Mouse (Mus musculus): ENCODE measurements at regions not wholly inside any gene's neighbourhood (a gene's known extent, or its start where the extent isn't known, plus 50 kb on each side); places are given as distances from the start of the nearest gene placed in this dataset.
"Not testable (repeated sequence)": the region's sequence is repeated elsewhere in the genome, so short reads cannot be mapped to it uniquely, and the experiment has no call there.

GRCm38 (mm10) chr14:53474170-53474569 is 779.7 kb downstream of the Dad1 start:
- in situ Hi-C loops (cut with MboI, MseI) = not testable (repeated sequence)

- in situ Hi-C loops (cut with MboI, MseI) = not testable (repeated sequence)
Measured at GRCm38 (mm10) chr14:53460790-53461189, 793.1 kb downstream of the Dad1 start.

- in situ Hi-C loops (cut with MboI, MseI) = no loop called here
Measured at GRCm38 (mm10) chr14:53454001-53454400, 799.9 kb downstream of the Dad1 start.

- in situ Hi-C loops (cut with MboI, MseI) = loop anchor here (5.0 kb wide), 1 partner anchor 697 kb away; no protein-coding TSS in a partner anchor
Measured at GRCm38 (mm10) chr14:53439643-53440042, 814.3 kb downstream of the Dad1 start.

GRCm38 (mm10) chr14:53430130-53430529 is 823.8 kb downstream of the Dad1 start:
- in situ Hi-C loops (cut with MboI, MseI) = not testable (repeated sequence)

- in situ Hi-C loops (cut with MboI, MseI) = loop anchor here (10.0 kb wide), 1 partner anchor 714 kb away; no protein-coding TSS in a partner anchor
Measured at GRCm38 (mm10) chr14:53428447-53428846, 825.5 kb downstream of the Dad1 start.

- in situ Hi-C loops (cut with MboI, MseI) = loop anchor here (10.0 kb wide), 1 partner anchor 713 kb away; no protein-coding TSS in a partner anchor
Measured at GRCm38 (mm10) chr14:53427636-53428035, 826.3 kb downstream of the Dad1 start.

GRCm38 (mm10) chr14:53416955-53417354 is 836.9 kb downstream of the Dad1 start:
- in situ Hi-C loops (cut with MboI, MseI) = not testable (repeated sequence)

- in situ Hi-C loops (cut with MboI, MseI) = not testable (repeated sequence)
Measured at GRCm38 (mm10) chr14:53407500-53408227, 846.2 kb downstream of the Dad1 start.

GRCm38 (mm10) chr14:53390307-53390706 is 863.6 kb downstream of the Dad1 start:
- in situ Hi-C loops (cut with MboI, MseI) = not testable (repeated sequence)

- in situ Hi-C loops (cut with MboI, MseI) = not testable (repeated sequence)
Measured at GRCm38 (mm10) chr14:53374591-53374990, 879.0 kb upstream of the Olfr1507 start.

GRCm38 (mm10) chr14:53373777-53374468 is 878.4 kb upstream of the Olfr1507 start:
- in situ Hi-C loops (cut with MboI, MseI) = not testable (repeated sequence)

GRCm38 (mm10) chr14:53369776-53370175 is 874.2 kb upstream of the Olfr1507 start:
- in situ Hi-C loops (cut with MboI, MseI) = no loop called here

- in situ Hi-C loops (cut with MboI, MseI) = not testable (repeated sequence)
Measured at GRCm38 (mm10) chr14:53367420-53367819, 871.9 kb upstream of the Olfr1507 start.

- in situ Hi-C loops (cut with MboI, MseI) = not testable (repeated sequence)
Measured at GRCm38 (mm10) chr14:53363995-53364394, 868.4 kb upstream of the Olfr1507 start.

- in situ Hi-C loops (cut with MboI, MseI) = not testable (repeated sequence)
Measured at GRCm38 (mm10) chr14:53362054-53362453, 866.5 kb upstream of the Olfr1507 start.

GRCm38 (mm10) chr14:53357498-53357897 is 861.9 kb upstream of the Olfr1507 start:
- in situ Hi-C loops (cut with MboI, MseI) = loop anchor here (10.0 kb wide), 1 partner anchor 313 kb away; no protein-coding TSS in a partner anchor

GRCm38 (mm10) chr14:53356783-53357182 is 861.2 kb upstream of the Olfr1507 start:
- in situ Hi-C loops (cut with MboI, MseI) = loop anchor here (10.0 kb wide), 1 partner anchor 312 kb away; no protein-coding TSS in a partner anchor

GRCm38 (mm10) chr14:53351457-53351856 is 855.9 kb upstream of the Olfr1507 start:
- in situ Hi-C loops (cut with MboI, MseI) = loop anchor here (10.0 kb wide), 1 partner anchor 307 kb away; no protein-coding TSS in a partner anchor

GRCm38 (mm10) chr14:53350780-53351179 is 855.2 kb upstream of the Olfr1507 start:
- in situ Hi-C loops (cut with MboI, MseI) = loop anchor here (10.0 kb wide), 1 partner anchor 306 kb away; no protein-coding TSS in a partner anchor

- in situ Hi-C loops (cut with MboI, MseI) = loop anchor here (10.0 to 25.0 kb wide), 2 partner anchors 324 to 388 kb away; no protein-coding TSS in a partner anchor
Measured at GRCm38 (mm10) chr14:53349111-53349510, 853.6 kb upstream of the Olfr1507 start.

GRCm38 (mm10) chr14:53345568-53345967 is 850.0 kb upstream of the Olfr1507 start:
- in situ Hi-C loops (cut with MboI, MseI) = loop anchor here (10.0 to 25.0 kb wide), 2 partner anchors 321 to 392 kb away; no protein-coding TSS in a partner anchor
